Comparison of ENCODE assay signal across 10 mouse cellular contexts in the genomic region with DNA sequence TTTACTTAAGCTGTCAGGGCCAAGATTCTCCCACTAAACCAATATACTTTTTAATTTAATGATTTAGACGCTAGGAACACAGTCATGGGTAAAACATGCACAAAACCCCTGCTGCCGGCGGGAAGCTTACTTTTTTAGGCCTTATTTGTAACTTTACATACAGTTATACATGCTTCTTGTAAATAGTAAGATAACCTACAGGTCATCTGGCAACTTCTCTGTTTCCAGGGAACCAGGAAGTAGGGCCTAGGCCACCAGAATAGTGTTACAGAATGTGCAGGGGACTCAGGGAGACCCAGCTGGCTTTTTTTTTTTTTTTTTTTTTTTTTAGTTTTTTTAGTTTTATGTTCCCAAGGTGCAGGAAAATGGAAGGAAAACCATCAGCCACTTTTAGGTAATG. TPM values are rescaled to one million over a fixed set of nuclear protein-coding genes. Genes with fewer than 3 reads are reported as not detected.
A peak's percentile ranks its signal among the peaks of the same experiment; 100 is the strongest.
DNase-seq lines count a peak whose midpoint lies in the region; ATAC-seq lines count a peak whose summit lies in the region.
"Had no signal": no experiment of that assay in that cellular context is flagged by ENCODE, and none has a peak within 500 bp of the region (broad histone marks: within the 10 kb centered on the region; RNA-seq: fewer than 3 reads in every experiment).

No protein-coding gene starts in this region.

- H3K4me1 ChIP-seq in erythroblast, embryonic 14.5 days (ENCODE audit: control insufficient read depth) = peaks cover 30% of the 10 kb centered on the region
- H3K4me1 ChIP-seq in megakaryocyte, embryonic 14.5 days = peaks cover 20% of the 10 kb centered on the region
- H3K4me1 ChIP-seq in liver, embryonic 13.5 days (replicated peaks) = peaks cover 34% of the 10 kb centered on the region

- peak overlapping the region; percentile 92 for H3K4me3 ChIP-seq in erythroblast, embryonic 14.5 days (replicated peaks)
- peak overlapping the region; percentile 95 for H3K4me3 ChIP-seq in megakaryocyte, embryonic 14.5 days (replicated peaks)
- H3K4me3 ChIP-seq in liver, embryonic 13.5 days (replicated peaks) = peak overlapping the region; percentile 86

- ATAC-seq in erythroblast, adult 5-6 weeks (replicated peaks; ENCODE audit: low FRiP score, poor library complexity, severe bottlenecking) = no peak
- ATAC-seq in megakaryocyte, adult 5-6 weeks (ENCODE audit: poor library complexity, severe bottlenecking) = no peak
- no peak for ATAC-seq in liver, embryonic 13.5 days (ENCODE audit: low read depth)

- no peaks in the 10 kb centered on the region for H3K9me3 ChIP-seq in erythroblast, embryonic 14.5 days (ENCODE audit: control insufficient read depth, low read length)
- no peaks in the 10 kb centered on the region for H3K9me3 ChIP-seq in megakaryocyte, embryonic 14.5 days
- H3K9me3 ChIP-seq in liver, embryonic 13.5 days (replicated peaks) = no peaks in the 10 kb centered on the region

- H3K36me3 ChIP-seq in erythroblast, embryonic 14.5 days (ENCODE audit: control insufficient read depth) = no peaks in the 10 kb centered on the region
- H3K36me3 ChIP-seq in megakaryocyte, embryonic 14.5 days (replicated peaks; ENCODE audit: low read length) = peaks cover 6% of the 10 kb centered on the region
- H3K36me3 ChIP-seq in liver, embryonic 13.5 days = no peaks in the 10 kb centered on the region

- no peak overlapping the region for H3K27ac ChIP-seq in liver, embryonic 13.5 days

- 44% methylated on average over 3 of the region's 3 CpGs for WGBS in liver, embryonic 13.5 days (ENCODE audit: insufficient replicate concordance)

- H3K27me3 ChIP-seq in erythroblast, embryonic 14.5 days (ENCODE audit: control insufficient read depth) = no peaks in the 10 kb centered on the region
- H3K27me3 ChIP-seq in megakaryocyte, embryonic 14.5 days (replicated peaks) = no peaks in the 10 kb centered on the region
- H3K27me3 ChIP-seq in liver, embryonic 13.5 days = no peaks in the 10 kb centered on the region

- H3K4me2 ChIP-seq in liver, embryonic 13.5 days = peak overlapping the region; percentile 89

- DNase-seq in liver, embryonic 13.5 days = no peak
- no peak for DNase-seq in spleen, adult 12 weeks (ENCODE audit: low spot score)
- no peak for DNase-seq in thymus, adult 18-20 months
- DNase-seq in right cerebral cortex, postnatal 25 days = no peak
- DNase-seq: kidney, postnatal 10 days; right cerebral cortex, postnatal 14 days had no signal

- peak overlapping the region; percentile 89 for H3K9ac ChIP-seq in liver, embryonic 13.5 days

RNA-seq across cellular contexts. Expression of gene Eif2ak4, which starts 1.2 kb away (rescaled TPM):
- polyA plus RNA-seq in erythroblast, embryonic 14.5 days (2012) = 0.15 and 0.24 TPM in 2 replicates
- 3.1 and 7.3 TPM in 2 replicates for total RNA-seq in erythroblast, adult 5-6 weeks (2015; ENCODE audit: low replicate concordance)
- 2.6 and 3.1 TPM in 2 replicates for total RNA-seq in erythroblast, adult 5-6 weeks (2017; ENCODE audit: low replicate concordance)
- 2.9 and 3.7 TPM in 2 replicates for polyA plus RNA-seq in megakaryocyte, embryonic 14.5 days (2012; ENCODE audit: insufficient read depth, low replicate concordance)
- 5.8 and 7.1 TPM in 2 replicates for total RNA-seq in megakaryocyte, adult 5-6 weeks (2015)
- total RNA-seq in megakaryocyte, adult 5-6 weeks (2017) = 5.7 and 7.5 TPM in 2 replicates
- 4.6 and 5.1 TPM in 2 replicates for polyA plus RNA-seq in liver, embryonic 13.5 days (2015; fragmentation: Nextera tagmentation; extraction: Ambion mirVana)

RNA-seq across cellular contexts. Expression of gene Gpr176, which starts 16.4 kb away (rescaled TPM):
- not detected in 2 replicates for polyA plus RNA-seq in erythroblast, embryonic 14.5 days (2012)
- total RNA-seq in erythroblast, adult 5-6 weeks (2015; ENCODE audit: low replicate concordance) = not detected in 2 replicates
- total RNA-seq in erythroblast, adult 5-6 weeks (2017; ENCODE audit: low replicate concordance) = not detected in 2 replicates
- polyA plus RNA-seq in megakaryocyte, embryonic 14.5 days (2012; ENCODE audit: insufficient read depth, low replicate concordance) = 0.03 and 0.97 TPM in 2 replicates
- not detected in 2 replicates for total RNA-seq in megakaryocyte, adult 5-6 weeks (2015)
- not detected in 2 replicates for total RNA-seq in megakaryocyte, adult 5-6 weeks (2017)
- 0.38 TPM in 2 replicates for polyA plus RNA-seq in liver, embryonic 13.5 days (2015; fragmentation: Nextera tagmentation; extraction: Ambion mirVana)
